Mouse (Mus musculus) adrenal gland, postnatal 4 days (tissue): ENCODE measurements at regions not wholly inside any gene's neighbourhood (a gene's known extent, or its start where the extent isn't known, plus 50 kb on each side); places are given as distances from the start of the nearest gene placed in this dataset.

Experiments
- DNase-seq, 2 experiments: peaks; one replicate each; pipeline ENCODE4 v3.0.0; 2021 to 2022; ENCODE audit warnings: low spot score in 2 of 2, mixed read lengths in 2 of 2

GRCm38 (mm10) chr10:67672281-67672680 lies 123.5 kb upstream of the Ado start:
- DNase-seq: no peak

DNA sequence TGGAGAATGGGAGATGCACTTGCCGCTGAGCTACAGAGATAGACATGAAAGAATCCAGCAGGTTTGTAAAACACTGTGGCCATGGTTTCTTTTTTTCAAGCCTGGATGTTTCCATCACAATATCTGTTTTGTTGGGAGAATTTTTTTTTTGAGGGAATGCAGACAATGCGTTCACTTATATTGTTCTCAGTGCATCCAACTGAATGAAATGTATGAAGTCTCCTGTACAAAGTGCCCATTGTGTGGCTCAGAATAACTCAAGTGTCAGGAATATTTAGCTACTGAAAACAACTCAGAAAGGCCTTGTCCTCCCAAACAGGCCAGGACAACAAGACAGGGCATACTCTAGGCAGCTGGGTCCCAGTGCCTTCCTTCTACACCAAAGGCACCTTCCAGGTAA lies 120.3 kb upstream of the Ado start:
- no peak for DNase-seq

DNA sequence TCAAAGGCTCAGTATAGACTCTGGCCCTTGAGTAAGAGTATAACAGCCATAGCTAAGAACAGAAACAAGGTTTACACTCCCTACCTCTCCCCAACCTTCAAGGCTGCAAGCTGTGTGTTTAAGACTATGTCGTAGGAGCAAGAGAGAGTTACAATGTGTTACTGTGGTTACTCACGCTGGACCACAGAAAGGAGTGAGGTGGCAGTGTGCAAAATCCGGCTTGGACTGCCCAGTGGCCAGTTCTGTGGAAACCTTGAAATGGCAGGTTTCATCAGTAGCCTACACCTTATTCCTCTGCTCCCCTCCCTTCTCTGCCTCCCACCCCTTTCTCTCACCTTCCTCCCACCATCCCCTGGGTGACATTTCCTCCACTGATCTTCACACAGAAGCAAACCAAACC lies 114.3 kb upstream of the Ado start:
- DNase-seq: no peak

GRCm38 (mm10) chr10:67661666-67662065 lies 112.9 kb upstream of the Ado start:
- no peak for DNase-seq

- no peak for DNase-seq
These were observed 109.3 kb upstream of the Ado start for GRCm38 (mm10) chr10:67658005-67658545.

- DNase-seq: no peak
These were observed 108.5 kb upstream of the Ado start for GRCm38 (mm10) chr10:67657305-67657704.

- DNase-seq: no peak
These were observed 105.8 kb upstream of the Ado start for GRCm38 (mm10) chr10:67654518-67654917.

DNA sequence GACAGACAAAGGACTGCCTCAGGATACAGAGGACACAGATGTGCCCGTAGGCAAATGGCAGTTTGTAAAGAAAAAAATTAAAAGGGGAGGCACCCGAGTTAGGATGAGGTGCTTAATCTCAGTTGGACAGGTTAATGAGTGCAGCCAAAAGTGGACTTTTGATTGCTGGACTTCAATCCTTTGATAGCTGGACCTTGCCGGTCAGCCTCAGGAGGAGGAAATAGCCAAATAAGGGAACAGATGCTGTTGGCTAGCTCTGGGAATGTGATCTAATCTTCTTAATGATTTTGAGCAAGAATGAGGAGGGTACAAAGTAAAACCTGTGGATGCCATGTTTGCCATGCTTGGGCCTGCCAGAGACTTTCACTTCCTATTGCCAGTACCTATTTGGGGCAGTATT lies 103.5 kb upstream of the Ado start:
- no peak for DNase-seq

DNA sequence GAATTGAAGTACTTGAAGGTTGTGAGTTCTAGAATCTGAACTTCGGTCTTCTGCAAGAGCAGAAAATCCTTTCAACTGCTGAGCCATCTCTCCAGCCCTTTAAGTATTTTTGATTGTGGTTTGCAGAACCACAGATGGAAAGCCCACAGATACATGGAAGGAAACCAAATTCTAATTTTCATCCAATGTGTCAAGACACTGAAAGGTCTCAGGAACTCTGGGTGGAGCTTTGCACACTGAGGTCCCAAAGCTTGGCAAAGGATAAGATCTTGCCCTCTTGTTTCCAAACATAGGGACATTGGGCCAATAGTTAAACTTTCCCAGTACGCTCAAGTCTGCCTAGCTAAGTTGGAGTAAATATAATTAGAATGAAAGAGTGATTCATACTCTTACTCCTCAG lies 102.6 kb upstream of the Ado start:
- no peak for DNase-seq

DNA sequence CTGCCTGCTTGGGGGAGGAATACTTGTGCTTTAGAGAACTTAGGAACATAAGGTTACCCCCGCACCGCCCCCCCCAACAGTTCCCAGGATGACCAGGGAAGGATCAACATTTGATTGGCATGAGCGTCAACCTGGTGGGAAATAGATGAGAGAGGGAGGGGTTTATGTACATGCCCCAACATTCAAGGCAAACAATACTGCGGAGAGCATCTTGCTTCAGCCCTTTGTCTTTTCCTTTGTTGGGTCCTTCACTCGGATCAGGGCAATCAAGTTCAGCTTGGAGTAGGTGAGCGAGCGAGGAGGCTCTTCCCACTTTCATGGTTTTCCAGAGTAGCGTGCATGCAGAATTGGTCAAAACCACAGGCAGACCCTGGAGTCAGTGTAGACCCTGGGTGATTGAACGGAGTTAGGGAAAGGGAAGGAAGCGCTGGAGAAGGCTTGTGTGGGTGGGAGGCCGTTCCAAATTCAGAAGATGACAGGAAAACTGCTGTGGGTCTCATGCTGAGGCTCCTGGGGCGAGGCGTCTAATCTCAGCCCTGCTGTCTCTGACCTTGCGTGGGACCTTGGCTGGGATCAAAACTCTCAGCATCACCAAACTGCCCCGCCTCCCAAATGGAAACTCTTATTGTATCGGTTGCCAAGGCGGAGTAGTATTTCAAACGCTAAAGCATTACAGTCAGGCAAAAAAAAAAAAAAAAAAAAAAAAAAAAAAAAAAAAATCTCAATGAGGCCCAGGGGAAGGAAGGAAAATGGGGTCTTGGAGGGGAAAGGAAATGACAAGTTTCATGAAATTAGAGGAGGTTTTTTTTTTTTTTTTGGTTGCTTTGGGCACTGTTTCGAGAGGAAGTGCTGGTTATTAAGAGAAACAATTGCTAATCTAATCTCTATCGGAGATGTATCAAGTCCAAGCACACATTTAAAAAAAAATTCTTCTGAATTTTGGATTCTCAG lies 99.3 kb upstream of the Ado start:
- peak; percentile 8 to 31 for DNase-seq

- DNase-seq: no peak
These were observed 98.2 kb upstream of the Ado start for GRCm38 (mm10) chr10:67646659-67647559.

DNA sequence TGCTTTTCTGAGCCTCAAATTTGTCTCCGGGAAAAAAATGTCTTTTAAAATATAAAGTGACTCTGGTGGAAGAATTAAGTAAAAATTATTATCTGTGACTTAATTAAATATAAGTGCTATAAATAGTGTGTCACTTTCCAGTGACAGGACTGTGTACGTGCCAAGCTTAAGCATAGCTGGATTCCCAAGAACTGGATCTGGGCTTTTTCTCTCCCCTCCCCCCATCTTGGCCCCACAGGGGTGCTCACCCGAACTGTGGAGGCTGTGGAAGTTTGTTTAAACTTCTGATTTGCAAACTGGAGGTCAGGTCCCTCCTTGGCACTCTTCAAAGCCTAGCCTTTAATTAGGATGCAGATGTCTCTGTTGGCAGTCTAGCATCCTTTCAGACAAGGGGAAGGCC lies 97.1 kb upstream of the Ado start:
- no peak for DNase-seq

- DNase-seq: no peak
These were observed 95.5 kb upstream of the Ado start for GRCm38 (mm10) chr10:67644280-67644679.

DNA sequence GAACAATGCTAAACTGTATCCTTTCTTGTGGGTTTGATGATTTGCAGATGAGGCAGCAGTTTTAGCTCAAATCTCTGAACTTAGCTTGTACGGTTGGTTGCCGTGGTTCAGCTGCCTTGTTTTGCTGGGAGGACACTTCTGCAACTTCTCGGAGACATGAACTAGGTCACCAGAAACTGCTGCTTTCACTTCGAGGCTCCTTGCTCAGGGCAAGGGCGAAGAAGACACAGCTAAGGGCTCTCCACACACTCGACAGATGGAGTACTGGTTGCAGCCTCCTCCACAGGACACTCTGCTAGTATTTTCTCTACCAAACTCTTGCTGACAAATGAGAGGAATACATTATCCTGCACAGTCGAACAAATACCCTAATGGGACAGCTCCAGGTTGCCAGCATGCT lies 94.9 kb upstream of the Ado start:
- no peak for DNase-seq

DNA sequence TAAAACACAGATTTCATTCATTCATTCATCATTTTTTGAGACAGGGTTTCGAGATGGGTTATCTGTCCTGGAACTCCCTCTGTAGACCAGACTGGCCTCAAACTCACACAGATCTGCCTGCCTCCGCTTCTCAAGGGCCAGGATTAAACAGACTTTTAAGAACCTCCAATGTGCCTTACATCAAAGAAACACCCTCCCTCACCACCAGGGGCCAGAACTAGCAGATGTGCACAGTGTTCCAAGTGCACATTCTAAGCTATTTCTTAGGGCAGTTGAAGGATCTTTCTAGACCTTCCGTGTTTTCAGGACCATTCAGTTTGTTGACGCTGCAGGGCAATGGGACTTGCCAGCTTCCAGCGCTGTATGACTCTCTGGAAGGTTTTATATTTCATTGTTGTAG lies 88.6 kb upstream of the Ado start:
- DNase-seq: no peak

DNA sequence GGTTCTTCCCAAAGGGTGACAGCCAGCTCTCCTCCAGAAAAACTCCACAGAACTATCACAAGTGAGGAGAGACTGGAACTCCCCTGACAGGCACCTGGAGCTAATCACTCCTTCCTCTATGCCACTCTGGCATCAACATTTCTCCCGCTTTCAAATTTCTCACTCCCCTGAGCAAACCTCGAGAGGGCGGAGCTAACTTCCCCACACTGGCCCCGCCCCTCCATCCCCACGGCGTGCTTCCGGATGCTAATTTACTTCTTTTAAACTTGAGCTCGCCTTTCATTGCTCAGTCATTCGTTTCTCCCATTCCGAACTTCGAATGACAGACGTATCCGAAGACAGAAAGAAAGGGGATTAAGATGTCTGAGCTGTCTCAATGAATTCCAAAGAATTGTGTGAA lies 87.8 kb upstream of the Ado start:
- no peak for DNase-seq

GRCm38 (mm10) chr10:67634795-67635194 lies 86.0 kb upstream of the Ado start:
- DNase-seq: no peak

- no peak for DNase-seq
These were observed 84.3 kb upstream of the Ado start for GRCm38 (mm10) chr10:67633063-67633462.

DNA sequence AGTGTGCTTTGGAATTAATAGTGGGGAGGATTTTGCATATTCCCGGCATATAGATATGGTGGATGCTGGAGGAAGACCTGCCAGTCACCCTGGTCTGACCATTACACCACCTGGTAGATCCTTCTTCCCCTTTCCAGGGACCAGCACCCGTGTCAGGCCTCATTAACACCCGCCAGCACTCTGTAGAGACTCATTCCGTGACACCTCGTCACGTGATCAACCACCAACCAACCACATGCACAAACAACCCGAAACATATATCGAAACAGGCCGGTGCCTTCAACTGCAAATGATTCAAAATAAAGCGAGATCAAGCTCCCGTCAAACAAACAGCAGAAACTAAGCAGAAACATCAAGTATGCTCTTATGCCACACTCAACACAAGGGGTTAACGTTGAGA lies 74.6 kb upstream of the Ado start:
- DNase-seq: no peak

GRCm38 (mm10) chr10:67620018-67620417 lies 71.3 kb upstream of the Ado start:
- DNase-seq: no peak

DNA sequence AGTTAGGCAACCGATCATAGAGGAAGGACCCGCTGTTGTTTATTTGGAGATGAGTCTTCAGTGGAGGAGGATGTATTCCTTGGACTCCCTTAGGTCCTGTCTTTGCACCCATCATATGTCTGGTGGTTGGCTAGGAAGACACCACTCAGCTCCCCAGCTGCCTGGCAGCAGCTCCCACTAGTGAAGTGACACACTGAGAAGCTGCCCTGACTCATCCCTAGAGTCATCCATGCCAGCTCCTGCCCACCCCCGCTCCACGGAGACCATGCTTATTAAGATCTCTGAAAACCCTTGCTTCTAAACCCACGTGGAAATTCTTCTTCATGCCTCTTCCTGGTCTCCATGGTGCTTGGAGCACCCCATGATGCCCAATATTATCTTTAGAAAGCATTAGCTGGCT lies 69.4 kb upstream of the Ado start:
- no peak for DNase-seq

- DNase-seq: no peak
These were observed 66.3 kb upstream of the Ado start for GRCm38 (mm10) chr10:67615016-67615415.
